Mouse (Mus musculus) embryonic facial prominence, embryonic 10.5 days (tissue): Measurements from ENCODE around the gene Aida. TPM values are rescaled to one million over a fixed set of nuclear protein-coding genes. Genes with fewer than 3 reads are reported as not detected.

Experiments used
- DNase-seq: peaks from one replicate; pipeline ENCODE4 v3.0.0-alpha.2; 2017; ENCODE audit warnings: low spot score
- H3K27ac ChIP-seq: fragments of 300-500 bp; sonication (generic); replicated peaks from 2 replicates; pipeline ENCODE4 v1.5.1; 2016; ENCODE audit warnings: mild to moderate bottlenecking
- H3K27me3 ChIP-seq: fragments of 300-500 bp; sonication (generic); replicated peaks from 2 replicates; pipeline ENCODE4 v1.6.1; 2016; ENCODE audit warnings: low read depth, mild to moderate bottlenecking; ENCODE audit not compliant: poor library complexity, severe bottlenecking
- H3K36me3 ChIP-seq: fragments of 300-500 bp; sonication (generic); replicated peaks from 2 replicates; pipeline ENCODE4 v1.6.1; 2016; ENCODE audit warnings: mild to moderate bottlenecking, moderate library complexity
- H3K4me1 ChIP-seq: fragments of 300-500 bp; sonication (generic); 2 replicates; pipeline ENCODE4 v1.6.1; 2016
- H3K4me3 ChIP-seq: fragments of 300-500 bp; sonication (generic); 2 replicates; pipeline ENCODE4 v1.5.1; 2016; ENCODE audit warnings: mild to moderate bottlenecking, moderate library complexity
- H3K9me3 ChIP-seq: fragments of 300-500 bp; sonication (generic); 2 replicates; pipeline ENCODE4 v1.6.1; 2016; ENCODE audit warnings: mild to moderate bottlenecking
- WGBS: fragments of 180-500 bp; shearing (Covaris S2); methylation state at CpG from one replicate; pipeline ENCODE4 v1.1.7; 2016; 5-methylcytosine and 5-hydroxymethylcytosine counted together
- polyA plus RNA-seq: library from polyadenylated mRNA; unstranded; fragments of >200 nt; fragmentation: Nextera tagmentation; extraction: Ambion mirVana; gene quantifications from 2 replicates; pipeline ENCODE4 v1.2.1, GENCODE M21; 2016

The Aida gene
- polyA plus RNA-seq, 1 experiment from 2014 or later = 40.6 TPM

DNA sequence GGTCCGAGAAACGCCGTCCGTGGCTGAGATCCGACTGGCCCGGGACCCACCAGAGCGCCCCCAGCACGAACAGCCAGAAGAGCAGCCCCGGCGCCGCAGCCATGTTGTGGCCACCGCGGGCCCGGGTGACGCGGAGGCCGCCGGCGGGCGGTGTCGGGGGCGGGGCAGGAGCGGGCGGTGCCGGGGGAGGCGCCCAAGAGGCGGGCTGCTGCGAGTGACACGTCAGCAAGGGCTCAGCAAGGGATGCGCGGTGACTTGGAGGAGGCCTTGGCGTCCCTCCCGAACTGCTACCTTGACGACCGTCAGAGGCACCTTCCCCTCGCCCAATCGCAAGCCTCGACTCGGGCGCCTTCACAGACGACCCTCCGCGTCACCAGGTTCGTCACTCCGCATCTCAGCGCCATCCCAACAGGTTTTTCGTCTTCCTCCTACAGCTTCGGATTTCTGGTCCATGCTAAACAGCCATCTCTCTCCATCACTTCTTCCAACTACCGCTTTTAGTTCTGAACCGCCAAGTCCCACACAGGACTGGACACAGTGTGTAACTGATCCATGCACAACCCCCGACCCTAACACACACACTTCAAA lies 73.1 kb downstream of the Aida start, which contains the start of gene Mia3:
Gene Mia3, minus strand, starts transcription at position 127 of the 588 bp plus-strand sequence.
- peak within 1 kb of the TSS; percentile 85 for H3K4me3 ChIP-seq
- H3K27me3 ChIP-seq = no peaks in the 10 kb centered on the region
- under 1% methylated on average over 51 of the region's 51 CpGs for WGBS
- peak; percentile 96 for DNase-seq
- peak within 1 kb of the TSS; percentile 91 for H3K27ac ChIP-seq
- H3K36me3 ChIP-seq = peaks cover 21% of the 10 kb centered on the region
- peaks cover 29% of the 10 kb centered on the region for H3K4me1 ChIP-seq
- H3K9me3 ChIP-seq = no peaks in the 10 kb centered on the region

DNA sequence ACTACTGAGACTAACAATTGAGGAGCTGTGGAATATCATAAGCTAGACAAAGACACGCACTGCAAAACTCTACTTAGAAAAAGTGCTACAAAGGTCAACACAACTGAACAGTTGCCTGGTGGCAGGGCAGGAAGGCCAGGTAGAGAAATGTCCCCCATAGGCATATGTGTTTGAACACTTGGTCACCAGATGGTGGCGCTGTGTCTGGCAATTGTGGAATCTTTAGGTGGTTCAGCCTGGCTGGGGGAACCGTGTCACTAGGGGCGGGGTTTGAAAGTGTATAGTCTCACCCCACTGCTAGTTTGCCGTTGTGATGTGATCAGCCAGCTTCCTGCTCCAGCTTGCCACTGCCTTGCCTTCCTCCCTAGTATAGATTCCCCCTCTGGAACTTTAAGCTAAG lies 78.3 kb downstream of the Aida start:
- Histone ChIP-seq H3K36me3 (no peaks in the 10 kb centered on the region), H3K9me3 (peaks cover 5% of the 10 kb centered on the region; the same call in 1 of the 2 replicates), H3K27me3 (no peaks in the 10 kb centered on the region), H3K4me1 (peaks cover 7% of the 10 kb centered on the region), H3K27ac (no peak overlapping the region), H3K4me3 (no peak overlapping the region)
- no peak for DNase-seq
- WGBS = 79% methylated on average over 5 of the region's 5 CpGs

Other genes starting within 250 kb of the Aida start
- gene Disp1, start 75.1 kb upstream of the Aida start, polyA plus RNA-seq = 13.5 and 13.6 TPM in 2 replicates
- 34.8 and 35.5 TPM in 2 replicates for gene Brox, start 679 bp downstream of the Aida start, polyA plus RNA-seq
- 89.1 and 95.6 TPM in 2 replicates for gene Mia3, start 73.0 kb downstream of the Aida start, polyA plus RNA-seq
- 21.7 and 24.7 TPM in 2 replicates for gene Taf1a, start 92.4 kb downstream of the Aida start, polyA plus RNA-seq
- gene Hhipl2, start 121.6 kb downstream of the Aida start, polyA plus RNA-seq = 0.40 and 0.44 TPM in 2 replicates